Mouse (Mus musculus) stomach, postnatal 0 days (tissue): ENCODE measurements around the gene Gmds. TPM values are rescaled to one million over a fixed set of nuclear protein-coding genes. Genes with fewer than 3 reads are reported as not detected.

Experiments used
- ATAC-seq: fragments of 200-750 bp; cut with Nextera tagmentation; 2 replicates; pipeline ENCODE4 v1.8.0; 2017; ENCODE audit not compliant: low FRiP score, low TSS enrichment
- DNase-seq: peaks from one replicate; pipeline ENCODE4 v3.0.0-alpha.2; 2016; ENCODE audit warnings: low spot score
- H3K27ac ChIP-seq: fragments of 300-500 bp; sonication (generic); replicated peaks from 2 replicates; pipeline ENCODE4 v1.5.1; 2014; ENCODE audit warnings: mild to moderate bottlenecking, control low read depth
- H3K27me3 ChIP-seq: fragments of 300-500 bp; sonication (generic); 2 replicates; pipeline ENCODE4 v1.6.1; 2014; ENCODE audit warnings: low read length; ENCODE audit not compliant: control insufficient read depth, insufficient read depth
- H3K36me3 ChIP-seq: fragments of 300-500 bp; sonication (generic); 2 replicates; pipeline ENCODE4 v1.6.1; 2014; ENCODE audit warnings: low read length, mixed read lengths; ENCODE audit not compliant: control insufficient read depth, insufficient read depth
- H3K4me1 ChIP-seq: fragments of 300-500 bp; sonication (generic); replicated peaks from 2 replicates; pipeline ENCODE4 v1.6.1; 2014; ENCODE audit warnings: antibody characterized with exemption; ENCODE audit not compliant: control insufficient read depth, insufficient read depth
- H3K4me2 ChIP-seq: fragments of 300-500 bp; sonication (generic); replicated peaks from 2 replicates; pipeline ENCODE4 v1.6.1; 2014; ENCODE audit warnings: low read depth, mild to moderate bottlenecking, control low read depth, moderate library complexity
- H3K4me3 ChIP-seq: fragments of 300-500 bp; sonication (generic); 2 replicates; pipeline ENCODE4 v1.5.1; 2014; ENCODE audit warnings: low read depth, low read length, control low read depth
- H3K9ac ChIP-seq: fragments of 300-500 bp; sonication (generic); 2 replicates; pipeline ENCODE4 v1.6.1; 2014; ENCODE audit warnings: mild to moderate bottlenecking, low read length, control low read depth, mixed read lengths
- H3K9me3 ChIP-seq: fragments of 300-500 bp; sonication (generic); 2 replicates; pipeline ENCODE4 v1.6.1; 2016; ENCODE audit warnings: low read length; ENCODE audit not compliant: control insufficient read depth
- CTCF ChIP-seq: IDR thresholded peaks from 2 replicates; pipeline ENCODE4 v1.5.1; 2016; ENCODE audit warnings: antibody characterized with exemption, low read depth, mild to moderate bottlenecking, moderate library complexity
- EP300 ChIP-seq: optimal IDR thresholded peaks from 2 replicates; pipeline ENCODE3; 2016; ENCODE audit warnings: antibody characterized with exemption
- WGBS: fragments of 180-500 bp; shearing (Covaris S2); extraction: QIAGEN DNeasy Blood & Tissue Kit; methylation state at CpG from one replicate; pipeline ENCODE4 v1.1.7; 2014; 5-methylcytosine and 5-hydroxymethylcytosine counted together
- polyA plus RNA-seq: library from polyadenylated mRNA; unstranded; fragments of >200 nt; fragmentation: Nextera tagmentation; extraction: Ambion mirVana; gene quantifications from 2 replicates; pipeline ENCODE4 v1.2.1, GENCODE M21; 2015

Gmds gene
- polyA plus RNA-seq, 1 experiment from 2014 or later = 102 TPM

- no peak overlapping the region for H3K4me3 ChIP-seq
- TF ChIP-seq CTCF (no peak), EP300 (no peak)
- ATAC-seq (no peak), DNase-seq (no peak)
- H3K4me1 ChIP-seq = no peaks in the 10 kb centered on the region
- H3K27me3 ChIP-seq = no peaks in the 10 kb centered on the region
- WGBS = 46% methylated on average over 9 of the region's 9 CpGs
- no peaks in the 10 kb centered on the region for H3K36me3 ChIP-seq
- H3K9ac ChIP-seq = no peak overlapping the region
- H3K4me2 ChIP-seq = no peak overlapping the region
- no peak overlapping the region for H3K27ac ChIP-seq
- H3K9me3 ChIP-seq = no peaks in the 10 kb centered on the region
Observed at GRCm38 (mm10) chr13:31863461-31863860, 475.1 kb downstream of the Gmds start.

- Histone ChIP-seq H3K27me3 (no peaks in the 10 kb centered on the region), H3K27ac (no peak overlapping the region), H3K4me1 (no peaks in the 10 kb centered on the region), H3K4me2 (no peak overlapping the region), H3K9me3 (no peaks in the 10 kb centered on the region), H3K36me3 (no peaks in the 10 kb centered on the region), H3K9ac (no peak overlapping the region), H3K4me3 (no peak overlapping the region)
- ATAC-seq (no peak), DNase-seq (no peak)
- WGBS = 62% methylated on average over 5 of the region's 5 CpGs
- TF ChIP-seq EP300 = no peak
- no peak for TF ChIP-seq CTCF
Observed at GRCm38 (mm10) chr13:31860200-31860599, 478.3 kb downstream of the Gmds start.

GRCm38 (mm10) chr13:31854000-31854399 is 484.5 kb downstream of the Gmds start:
- no peak overlapping the region for H3K27ac ChIP-seq
- H3K36me3 ChIP-seq = no peaks in the 10 kb centered on the region
- no peak overlapping the region for H3K9ac ChIP-seq
- no peak for DNase-seq
- 63% methylated on average over 4 of the region's 4 CpGs for WGBS
- no peak for ATAC-seq
- no peaks in the 10 kb centered on the region for H3K4me1 ChIP-seq
- H3K4me2 ChIP-seq = no peak overlapping the region
- H3K4me3 ChIP-seq = no peak overlapping the region
- H3K9me3 ChIP-seq = no peaks in the 10 kb centered on the region
- TF ChIP-seq CTCF (no peak), EP300 (no peak)
- no peaks in the 10 kb centered on the region for H3K27me3 ChIP-seq

GRCm38 (mm10) chr13:31853564-31853963 is 485.0 kb downstream of the Gmds start:
- ATAC-seq = no peak
- Histone ChIP-seq H3K27me3 (no peaks in the 10 kb centered on the region), H3K36me3 (no peaks in the 10 kb centered on the region), H3K27ac (no peak overlapping the region), H3K9ac (no peak overlapping the region), H3K4me1 (no peaks in the 10 kb centered on the region), H3K4me3 (no peak overlapping the region), H3K9me3 (no peaks in the 10 kb centered on the region), H3K4me2 (no peak overlapping the region)
- WGBS = 59% methylated on average over 2 of the region's 2 CpGs
- no peak for TF ChIP-seq EP300
- no peak for TF ChIP-seq CTCF
- DNase-seq = no peak

GRCm38 (mm10) chr13:31849258-31849971 is 489.1 kb downstream of the Gmds start:
- DNase-seq (no peak), ATAC-seq (no peak)
- 58% methylated on average over 5 of the region's 5 CpGs for WGBS
- no peaks in the 10 kb centered on the region for H3K4me1 ChIP-seq
- H3K4me2 ChIP-seq = no peak overlapping the region
- TF ChIP-seq CTCF = no peak
- no peak for TF ChIP-seq EP300
- H3K4me3 ChIP-seq = no peak overlapping the region
- H3K27me3 ChIP-seq = no peaks in the 10 kb centered on the region
- H3K9me3 ChIP-seq = no peaks in the 10 kb centered on the region
- H3K9ac ChIP-seq = no peak overlapping the region
- H3K27ac ChIP-seq = no peak overlapping the region
- H3K36me3 ChIP-seq = no peaks in the 10 kb centered on the region

GRCm38 (mm10) chr13:31835802-31836201 is 502.7 kb downstream of the Gmds start:
- H3K27me3 ChIP-seq = no peaks in the 10 kb centered on the region
- no peak overlapping the region for H3K9ac ChIP-seq
- ATAC-seq (no peak), DNase-seq (no peak)
- no peaks in the 10 kb centered on the region for H3K9me3 ChIP-seq
- 55% methylated on average over 4 of the region's 4 CpGs for WGBS
- no peaks in the 10 kb centered on the region for H3K36me3 ChIP-seq
- H3K27ac ChIP-seq = no peak overlapping the region
- H3K4me3 ChIP-seq = no peak overlapping the region
- TF ChIP-seq EP300 (no peak), CTCF (no peak)
- no peak overlapping the region for H3K4me2 ChIP-seq
- no peaks in the 10 kb centered on the region for H3K4me1 ChIP-seq
